Mouse (Mus musculus): ENCODE data around the gene Sept3.

GRCm38 (mm10) chr15:82272295-82272694 lies 2.4 kb upstream of the Sept3 start:
- TF ChIP-seq CTCF (IDR thresholded peaks at IDR 0.05; ENCODE audit: borderline replicate concordance, insufficient read depth, low read length), result no peak
- TF ChIP-seq POLR2A (IDR thresholded peaks at IDR 0.05; ENCODE audit: low read depth, low read length), result no peak
